Mouse (Mus musculus) heart, adult 2 months (tissue): ENCODE measurements around the gene Ms4a18.

Experiments
- CTCF ChIP-seq: fragments of 200-600 bp; IDR thresholded peaks from 2 replicates; pipeline ENCODE4 v1.8.1; 2022; ENCODE audit warnings: antibody characterized with exemption, mild to moderate bottlenecking, moderate library complexity
- EP300 ChIP-seq: fragments of 200-500 bp; IDR thresholded peaks from 2 replicates; pipeline ENCODE4 v1.6.1; 2011; ENCODE audit warnings: low read depth, low read length, control low read depth; ENCODE audit not compliant: insufficient read depth
- POLR2A ChIP-seq: fragments of 200-500 bp; IDR thresholded peaks from 2 replicates; pipeline ENCODE4 v1.6.1; 2011; ENCODE audit warnings: mild to moderate bottlenecking, low read depth, low read length, control low read depth; ENCODE audit not compliant: insufficient read depth

- TF ChIP-seq POLR2A (no peak), EP300 (no peak), CTCF (no peak)
These were observed 27.1 kb downstream of the Ms4a18 start for GRCm38 (mm10) chr19:10990751-10991150.
